Mouse (Mus musculus) embryonic facial prominence, embryonic 12.5 days (tissue): Measurements from ENCODE around the gene Olfr1110. TPM values are rescaled to one million over a fixed set of nuclear protein-coding genes. Genes with fewer than 3 reads are reported as not detected.
"Not testable (repeated sequence)": the region's sequence is repeated elsewhere in the genome, so short reads cannot be mapped to it uniquely, and the experiment has no call there.

ENCODE experiments used
- ATAC-seq: fragments of 200-750 bp; cut with Nextera tagmentation; 2 replicates; pipeline ENCODE4 v1.8.0; 2017; ENCODE audit not compliant: insufficient number of reproducible peaks, insufficient read depth, low FRiP score, low TSS enrichment
- H3K27ac ChIP-seq: fragments of 300-500 bp; sonication (generic); 2 replicates; pipeline ENCODE4 v1.5.1; 2016; ENCODE audit warnings: mild to moderate bottlenecking
- H3K27me3 ChIP-seq: fragments of 300-500 bp; sonication (generic); 2 replicates; pipeline ENCODE4 v1.6.1; 2016; ENCODE audit warnings: mild to moderate bottlenecking, moderate library complexity
- H3K36me3 ChIP-seq: fragments of 300-500 bp; sonication (generic); 2 replicates; pipeline ENCODE4 v1.6.1; 2016; ENCODE audit warnings: mild to moderate bottlenecking
- H3K4me1 ChIP-seq: fragments of 300-500 bp; sonication (generic); 2 replicates; pipeline ENCODE4 v1.6.1; 2016
- H3K4me2 ChIP-seq: fragments of 300-500 bp; sonication (generic); replicated peaks from 2 replicates; pipeline ENCODE4 v1.6.1; 2016; ENCODE audit warnings: mild to moderate bottlenecking, moderate library complexity
- H3K4me3 ChIP-seq: fragments of 300-500 bp; sonication (generic); 2 replicates; pipeline ENCODE4 v1.5.1; 2016; ENCODE audit warnings: mild to moderate bottlenecking
- H3K9ac ChIP-seq: fragments of 300-500 bp; sonication (generic); 2 replicates; pipeline ENCODE4 v1.6.1; 2016; ENCODE audit warnings: mild to moderate bottlenecking, moderate library complexity
- H3K9me3 ChIP-seq: fragments of 300-500 bp; sonication (generic); 2 replicates; pipeline ENCODE4 v1.6.1; 2016; ENCODE audit warnings: mild to moderate bottlenecking, moderate library complexity
- WGBS: fragments of 180-500 bp; shearing (Covaris S2); methylation state at CpG from one replicate; pipeline ENCODE4 v1.1.7; 2016; 5-methylcytosine and 5-hydroxymethylcytosine counted together
- polyA plus RNA-seq: library from polyadenylated mRNA; unstranded; fragments of >200 nt; fragmentation: Nextera tagmentation; extraction: Ambion mirVana; gene quantifications from 2 replicates; pipeline ENCODE4 v1.2.1, GENCODE M21; 2016

The Olfr1110 gene
- polyA plus RNA-seq = not detected in 2 replicates

DNA sequence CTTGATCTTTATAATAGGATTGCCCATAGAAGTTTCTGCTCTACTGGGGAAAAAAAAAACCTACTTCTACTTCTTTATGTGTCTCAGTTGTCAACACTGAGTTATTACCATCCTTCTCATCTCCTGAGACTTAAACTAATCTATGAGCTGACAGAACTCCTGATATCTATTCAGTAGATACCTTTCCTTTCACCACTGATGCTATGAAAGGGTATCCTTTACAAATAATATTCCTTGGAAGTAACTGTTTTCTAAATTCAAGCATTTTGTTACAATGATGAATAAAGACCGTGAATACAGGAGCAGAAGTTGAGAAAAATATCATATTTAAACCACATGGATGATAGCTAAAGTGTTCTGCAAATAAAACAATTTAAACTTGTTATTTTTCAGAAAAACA is at the start of gene Olfr1110:
Gene Olfr1110, minus strand, starts transcription at position 101 of the 400 bp plus-strand sequence.
- ATAC-seq = no peak
- Histone ChIP-seq H3K36me3 (no peaks in the 10 kb centered on the region), H3K4me3 (no peak within 1 kb of the TSS), H3K9me3 (no peaks in the 10 kb centered on the region), H3K27ac (no peak within 1 kb of the TSS), H3K27me3 (no peaks in the 10 kb centered on the region), H3K4me1 (no peaks in the 10 kb centered on the region), H3K4me2 (no peak within 1 kb of the TSS), H3K9ac (no peak within 1 kb of the TSS)
- WGBS = 91% methylated on average over 1 of the region's 1 CpGs

DNA sequence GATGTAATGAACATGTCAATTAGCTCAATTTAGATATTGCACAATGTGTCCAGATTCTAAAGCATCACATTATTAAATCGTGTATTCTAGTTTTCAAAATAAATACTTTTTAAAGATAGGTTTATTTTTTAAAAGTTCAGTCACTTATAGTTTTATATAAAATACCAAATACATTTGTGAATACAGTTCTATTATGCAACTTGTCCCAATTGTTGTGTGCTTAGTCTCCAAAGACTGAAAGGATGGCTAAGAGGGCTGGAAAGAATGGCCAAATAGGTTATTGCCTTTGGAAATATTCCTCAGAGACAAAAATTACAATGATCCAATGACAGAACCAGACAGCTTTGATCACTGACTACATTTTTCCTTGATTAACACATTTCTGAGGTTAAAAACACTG is 47.4 kb upstream of the Olfr1110 start, which contains the start of gene Olfr1112:
Gene Olfr1112, plus strand, starts transcription at position 301 of the 400 bp plus-strand sequence.
- Histone ChIP-seq H3K9me3 (no peaks in the 10 kb centered on the region), H3K27ac (no peak within 1 kb of the TSS), H3K4me1 (no peaks in the 10 kb centered on the region), H3K9ac (no peak within 1 kb of the TSS), H3K4me2 (no peak within 1 kb of the TSS), H3K36me3 (no peaks in the 10 kb centered on the region), H3K4me3 (no peak within 1 kb of the TSS), H3K27me3 (no peaks in the 10 kb centered on the region)
- no peak for ATAC-seq
- 89% methylated on average over 1 of the region's 1 CpGs for WGBS

DNA sequence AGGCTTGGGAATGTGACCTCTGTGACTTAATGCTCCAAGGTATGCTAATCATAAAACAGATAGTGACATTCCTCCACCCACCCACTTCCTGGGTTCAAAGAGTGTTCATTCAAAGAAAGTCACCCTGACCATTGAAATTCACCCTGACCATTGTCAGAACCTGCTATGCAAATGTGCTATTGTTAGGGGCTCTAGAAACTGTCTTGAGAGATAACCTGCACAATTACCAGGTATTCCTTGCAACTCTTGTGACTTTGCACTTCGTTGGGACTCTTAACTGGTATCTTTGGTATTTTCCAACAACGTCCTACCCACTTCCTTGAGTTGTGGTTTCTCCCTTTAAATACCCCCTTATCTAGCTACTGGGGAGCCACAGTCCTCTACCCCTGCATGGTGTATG is 27.6 kb upstream of the Olfr1110 start:
- H3K27me3 ChIP-seq, H3K9me3 ChIP-seq, H3K4me1 ChIP-seq, H3K4me2 ChIP-seq, H3K27ac ChIP-seq, H3K36me3 ChIP-seq, H3K9ac ChIP-seq, ATAC-seq, H3K4me3 ChIP-seq: not testable (repeated sequence)
- WGBS = 77% methylated on average over 2 of the region's 2 CpGs

DNA sequence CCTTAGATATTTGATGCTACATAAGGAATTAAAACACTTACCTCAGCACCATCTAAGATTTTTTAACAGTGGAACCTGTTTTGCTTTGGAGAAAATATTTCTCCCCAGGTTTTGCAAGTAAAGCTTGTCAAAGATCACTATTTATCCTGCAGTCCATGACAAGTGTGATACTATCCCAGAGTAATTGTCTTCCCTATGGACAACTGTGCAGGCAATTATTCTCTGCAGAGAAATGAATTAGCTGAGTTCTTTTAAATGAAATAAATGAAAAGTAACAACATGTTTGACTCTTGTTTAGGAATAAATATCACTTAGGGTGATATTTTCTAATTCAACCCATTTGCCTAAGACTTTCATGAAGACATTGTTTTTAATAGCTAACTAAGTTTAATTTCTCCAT is 12.4 kb upstream of the Olfr1110 start, which contains the start of gene Olfr1111:
Gene Olfr1111, minus strand, starts transcription at position 101 of the 400 bp plus-strand sequence.
- Histone ChIP-seq H3K4me1 (no peaks in the 10 kb centered on the region), H3K36me3 (no peaks in the 10 kb centered on the region), H3K27ac (no peak within 1 kb of the TSS), H3K9ac (no peak within 1 kb of the TSS), H3K27me3 (no peaks in the 10 kb centered on the region), H3K9me3 (no peaks in the 10 kb centered on the region), H3K4me3 (no peak within 1 kb of the TSS), H3K4me2 (no peak within 1 kb of the TSS)
- no peak for ATAC-seq

DNA sequence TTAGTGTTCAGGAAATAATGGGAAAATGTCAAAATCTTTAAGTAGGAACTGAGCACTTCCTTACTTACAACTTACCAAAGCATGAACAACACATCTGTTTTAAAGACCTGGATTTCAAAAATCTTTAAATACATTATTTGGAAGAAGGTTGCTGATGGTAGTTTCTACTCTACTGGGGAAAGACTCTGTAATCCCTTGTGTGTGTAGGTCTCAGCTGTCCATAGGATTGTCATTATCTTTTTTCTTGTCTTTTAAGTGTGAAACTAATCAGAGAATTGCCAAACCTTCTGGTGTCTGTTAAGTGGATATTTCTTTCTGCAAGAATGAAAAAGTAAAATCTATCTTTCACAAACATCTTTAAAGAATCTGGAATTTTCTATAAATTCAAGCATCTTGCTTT is 25.6 kb downstream of the Olfr1110 start, which contains the start of gene Olfr259:
Gene Olfr259, minus strand, starts transcription at position 101 of the 400 bp plus-strand sequence.
- Histone ChIP-seq H3K36me3 (no peaks in the 10 kb centered on the region), H3K27ac (no peak within 1 kb of the TSS), H3K9ac (no peak within 1 kb of the TSS), H3K4me3 (no peak within 1 kb of the TSS), H3K9me3 (no peaks in the 10 kb centered on the region), H3K4me2 (no peak within 1 kb of the TSS), H3K27me3 (no peaks in the 10 kb centered on the region), H3K4me1 (no peaks in the 10 kb centered on the region)
- no peak for ATAC-seq

DNA sequence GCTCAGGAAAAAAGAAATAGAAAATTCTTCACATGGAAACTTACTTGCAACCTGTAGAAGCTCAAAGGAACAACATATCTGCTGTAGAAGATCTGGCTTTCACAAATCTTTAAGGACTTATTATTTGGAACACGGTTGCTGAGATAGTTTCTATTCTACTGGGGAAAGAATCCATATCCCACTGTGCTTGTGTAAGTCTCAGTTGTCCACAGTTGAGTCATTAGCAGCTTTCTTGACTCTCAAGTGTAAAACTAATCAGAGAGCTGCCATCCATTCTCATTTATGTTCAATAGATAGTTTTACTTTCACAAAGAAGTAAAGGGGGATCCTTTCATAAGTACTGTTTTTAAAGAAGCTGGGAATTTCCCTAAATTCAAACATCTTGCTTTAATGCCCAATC is 44.2 kb downstream of the Olfr1110 start, which contains the start of gene Olfr1109:
Gene Olfr1109, minus strand, starts transcription at position 101 of the 400 bp plus-strand sequence.
- 72% methylated on average over 1 of the region's 1 CpGs for WGBS
- ATAC-seq = no peak
- H3K4me2 ChIP-seq = no peak within 1 kb of the TSS
- no peak within 1 kb of the TSS for H3K27ac ChIP-seq
- H3K9ac ChIP-seq = no peak within 1 kb of the TSS
- H3K36me3 ChIP-seq = no peaks in the 10 kb centered on the region
- H3K27me3 ChIP-seq = no peaks in the 10 kb centered on the region
- H3K4me3 ChIP-seq = no peak within 1 kb of the TSS
- H3K9me3 ChIP-seq = no peaks in the 10 kb centered on the region
- no peaks in the 10 kb centered on the region for H3K4me1 ChIP-seq

Other genes with a start within 250 kb of the Olfr1110 start
- not detected in 2 replicates for gene Olfr1097, start 248.1 kb downstream of the Olfr1110 start, polyA plus RNA-seq
- not detected in 2 replicates for gene Olfr1098, start 215.8 kb downstream of the Olfr1110 start, polyA plus RNA-seq
- gene Olfr1099, start 179.6 kb downstream of the Olfr1110 start, polyA plus RNA-seq = not detected in 2 replicates
- not detected in 2 replicates for gene Olfr1100, start 160.3 kb downstream of the Olfr1110 start, polyA plus RNA-seq
- not detected in 2 replicates for gene Olfr1101, start 149.1 kb downstream of the Olfr1110 start, polyA plus RNA-seq
- not detected in 2 replicates for gene Olfr1102, start 141.9 kb downstream of the Olfr1110 start, polyA plus RNA-seq
- gene Olfr1104, start 113.2 kb downstream of the Olfr1110 start, polyA plus RNA-seq = not detected in 2 replicates
- gene Olfr1105, start 103.8 kb downstream of the Olfr1110 start, polyA plus RNA-seq = not detected in 2 replicates
- not detected in 2 replicates for gene Olfr1106, start 88.0 kb downstream of the Olfr1110 start, polyA plus RNA-seq
- not detected in 2 replicates for gene Olfr1107, start 64.5 kb downstream of the Olfr1110 start, polyA plus RNA-seq
- gene Olfr1109, start 44.3 kb downstream of the Olfr1110 start, polyA plus RNA-seq = not detected in 2 replicates
- not detected in 2 replicates for gene Olfr259, start 25.7 kb downstream of the Olfr1110 start, polyA plus RNA-seq
- not detected in 2 replicates for gene Olfr1111, start 12.3 kb upstream of the Olfr1110 start, polyA plus RNA-seq
- not detected in 2 replicates for gene Olfr1112, start 47.5 kb upstream of the Olfr1110 start, polyA plus RNA-seq
- gene Olfr1113, start 68.7 kb upstream of the Olfr1110 start, polyA plus RNA-seq = not detected in 2 replicates
- not detected in 2 replicates for gene Olfr1115, start 107.7 kb upstream of the Olfr1110 start, polyA plus RNA-seq
- gene Olfr1116, start 127.2 kb upstream of the Olfr1110 start, polyA plus RNA-seq = not detected in 2 replicates
- not detected in 2 replicates for gene Olfr1118, start 167.3 kb upstream of the Olfr1110 start, polyA plus RNA-seq
- not detected in 2 replicates for gene Olfr1120, start 214.5 kb upstream of the Olfr1110 start, polyA plus RNA-seq
- gene Olfr1121, start 229.6 kb upstream of the Olfr1110 start, polyA plus RNA-seq = not detected in 2 replicates
- not detected in 2 replicates for gene Olfr1122, start 245.5 kb upstream of the Olfr1110 start, polyA plus RNA-seq